Mouse (Mus musculus) spleen, postnatal 4 days (tissue): Measurements from ENCODE around the gene Trappc2l.
A peak's percentile ranks its signal among the peaks of the same experiment; 100 is the strongest.

ENCODE experiments used
- DNase-seq, 2 experiments: peaks; one replicate each; pipeline ENCODE4 v3.0.0; 2022; ENCODE audit warnings: low spot score in 2 of 2

Gene Trappc2l

DNA sequence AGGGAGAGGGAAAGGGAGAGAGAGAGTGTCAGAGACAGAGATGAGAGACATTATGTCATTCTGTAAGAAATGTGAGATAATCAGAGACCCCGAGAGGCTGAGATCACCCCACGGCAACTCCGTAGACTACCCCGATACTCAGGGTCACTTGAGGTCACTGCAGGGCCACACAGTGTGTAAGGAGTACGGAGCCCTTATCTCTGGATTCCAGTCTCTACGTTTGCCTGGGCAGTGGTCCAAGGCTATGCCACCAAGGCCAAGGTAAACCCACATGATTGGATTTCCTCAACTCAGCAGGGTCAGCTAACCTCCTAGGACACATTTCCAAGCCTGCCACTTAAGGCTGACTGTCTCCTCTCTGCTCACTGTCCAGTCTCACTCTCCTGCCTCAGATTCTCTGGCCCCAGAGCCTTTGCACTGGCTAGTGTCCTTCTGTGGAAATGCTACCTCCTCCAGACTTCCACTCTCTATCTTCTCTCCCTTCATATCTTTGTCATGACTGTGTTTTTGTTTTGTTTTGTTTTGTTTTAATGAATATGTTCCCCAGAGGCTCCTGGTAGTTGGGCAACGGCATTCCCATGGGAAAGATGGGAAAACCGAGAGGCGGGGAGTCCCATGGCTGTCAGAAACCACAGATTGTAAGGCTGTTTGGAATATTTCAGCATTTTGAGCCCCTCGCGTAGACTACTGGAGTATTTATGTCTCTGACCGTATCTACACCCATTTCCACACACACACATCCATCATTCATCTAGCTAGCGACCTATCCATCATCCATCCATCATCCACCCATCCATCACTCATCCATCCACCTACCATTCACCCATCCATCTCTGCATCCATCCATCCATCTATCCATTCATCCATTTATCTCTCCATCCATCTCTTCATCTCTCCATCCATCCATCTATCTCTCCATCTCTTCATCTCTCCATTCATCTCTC is 44.9 kb downstream of the Trappc2l start:
- peak in 1 of 2 experiments; percentile 59 for DNase-seq

DNA sequence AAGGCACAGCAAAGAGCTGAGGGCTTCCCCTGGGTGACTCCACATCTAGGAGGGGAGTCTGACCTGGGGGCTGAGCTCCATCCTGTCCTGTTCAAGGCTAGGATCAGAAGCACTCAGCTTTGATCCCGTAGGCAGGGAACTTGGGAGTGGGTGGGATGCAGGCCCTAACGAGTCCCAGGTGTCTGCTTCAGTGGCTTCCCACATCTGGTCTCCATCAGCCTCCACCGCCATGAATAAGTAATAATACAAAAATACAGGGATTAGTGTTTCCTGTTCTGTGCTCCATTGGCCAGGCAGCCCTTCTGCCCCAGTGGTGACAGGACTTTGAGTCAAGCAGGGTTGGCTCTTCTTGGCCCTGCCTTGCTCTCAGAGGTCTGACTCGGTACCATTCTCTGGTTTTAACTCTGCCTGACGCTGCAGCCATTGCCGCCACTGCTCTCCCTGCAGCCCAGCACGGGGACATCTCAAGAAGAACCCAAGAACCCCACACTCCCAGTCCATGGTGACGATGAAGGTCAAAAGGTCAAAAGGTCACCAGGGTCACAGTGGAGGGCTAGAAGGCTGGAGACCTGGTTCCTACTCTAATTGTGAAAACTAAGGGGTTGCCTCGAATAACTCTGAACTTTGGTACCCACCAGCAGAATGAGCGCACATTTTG is 46.8 kb downstream of the Trappc2l start:
- no peak for DNase-seq

DNA sequence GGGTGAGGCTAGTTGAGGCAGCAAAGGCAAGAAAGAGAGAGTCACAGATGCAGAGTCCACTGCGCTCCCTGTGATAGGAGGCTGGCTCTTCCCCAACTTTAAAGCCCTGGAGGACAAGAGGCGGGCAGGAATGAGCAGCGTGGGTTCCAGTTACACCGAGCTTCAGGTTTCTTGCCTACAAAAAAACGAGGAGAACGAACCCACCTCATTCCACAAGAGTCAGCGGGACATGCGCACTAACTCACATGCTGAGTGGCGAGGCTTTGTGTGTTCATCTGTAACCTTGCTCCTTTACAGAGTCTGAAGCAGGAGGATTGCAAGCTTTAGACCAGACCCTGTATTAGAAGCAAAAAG is 47.3 kb downstream of the Trappc2l start:
- no peak for DNase-seq

DNA sequence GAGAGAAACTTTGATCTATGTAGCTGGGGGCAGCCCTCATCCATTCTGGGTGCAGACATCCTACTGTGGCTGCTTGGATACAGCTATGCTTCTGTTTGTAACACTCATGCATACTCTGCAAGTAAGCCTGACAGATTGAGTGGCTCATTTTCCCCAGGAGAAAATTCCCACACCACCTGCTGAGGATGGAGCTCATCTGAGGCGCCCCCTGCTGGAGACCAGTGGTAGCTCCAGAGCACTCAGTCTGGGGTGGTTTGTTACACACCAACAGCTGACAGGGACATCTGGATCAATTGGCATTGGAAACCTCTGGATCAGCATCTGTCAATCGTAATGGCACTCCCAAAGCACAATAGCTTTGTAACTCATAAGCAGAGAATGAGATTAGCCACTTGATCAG is 48.6 kb downstream of the Trappc2l start:
- DNase-seq, result peak in 1 of 2 experiments; percentile 79

DNA sequence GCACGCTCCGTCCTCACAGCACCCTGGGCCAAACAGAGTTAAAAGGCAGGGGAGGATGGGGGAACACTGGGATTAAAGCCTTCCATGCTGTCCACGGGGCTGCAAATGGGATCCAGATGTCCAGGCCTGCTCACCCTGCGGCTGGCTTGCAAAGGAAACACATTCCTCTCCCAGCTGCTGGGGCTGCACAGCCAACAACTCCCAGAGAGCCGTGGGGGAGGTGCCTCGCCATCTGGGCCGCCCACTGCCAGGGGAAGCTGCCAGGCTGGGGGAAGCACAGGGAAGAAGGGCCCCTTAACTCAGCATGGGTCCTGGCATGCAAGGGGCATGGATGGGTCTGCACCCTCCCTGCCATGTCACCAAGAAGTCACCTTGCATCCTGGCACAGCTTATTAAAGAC is 49.7 kb downstream of the Trappc2l start:
- DNase-seq, result no peak

DNA sequence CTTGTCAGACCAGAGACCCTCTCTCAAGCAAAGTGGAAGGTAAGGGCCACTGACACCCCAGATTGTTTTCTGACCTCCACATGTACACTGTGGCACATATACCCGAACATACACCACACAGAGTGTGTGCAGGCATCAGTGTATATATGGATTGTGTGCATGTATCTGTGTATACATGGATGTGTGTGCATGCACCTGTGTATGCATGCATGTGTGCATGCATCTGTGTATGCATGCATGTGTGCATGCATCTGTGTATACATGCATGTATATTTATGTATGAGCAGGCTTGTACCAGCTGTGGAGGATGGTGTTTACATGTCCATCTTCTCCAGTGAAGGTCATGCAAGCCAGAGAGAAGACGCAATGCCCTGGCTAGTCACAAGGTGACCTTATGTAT is 50.5 kb downstream of the Trappc2l start:
- DNase-seq, result no peak

DNA sequence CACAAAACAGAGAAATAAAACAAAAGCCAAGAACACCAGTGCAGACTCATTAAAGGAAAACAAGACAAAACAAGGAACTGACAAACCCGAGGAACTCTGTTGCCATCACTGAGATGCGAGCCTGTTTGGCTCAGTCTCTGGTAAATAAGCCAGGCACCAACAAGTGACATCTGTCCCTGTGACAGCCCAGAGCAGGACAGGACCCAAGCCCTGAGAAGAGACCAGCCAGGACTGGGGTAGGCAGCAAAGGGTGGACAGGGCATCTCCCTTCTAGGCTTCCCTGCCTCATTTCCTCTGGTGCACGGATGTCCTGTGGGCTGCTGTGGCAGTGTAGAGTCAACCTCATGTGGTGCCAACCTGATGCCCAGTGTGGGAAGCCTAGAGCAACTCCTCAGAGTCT is 51.7 kb downstream of the Trappc2l start:
- DNase-seq, result no peak

DNA sequence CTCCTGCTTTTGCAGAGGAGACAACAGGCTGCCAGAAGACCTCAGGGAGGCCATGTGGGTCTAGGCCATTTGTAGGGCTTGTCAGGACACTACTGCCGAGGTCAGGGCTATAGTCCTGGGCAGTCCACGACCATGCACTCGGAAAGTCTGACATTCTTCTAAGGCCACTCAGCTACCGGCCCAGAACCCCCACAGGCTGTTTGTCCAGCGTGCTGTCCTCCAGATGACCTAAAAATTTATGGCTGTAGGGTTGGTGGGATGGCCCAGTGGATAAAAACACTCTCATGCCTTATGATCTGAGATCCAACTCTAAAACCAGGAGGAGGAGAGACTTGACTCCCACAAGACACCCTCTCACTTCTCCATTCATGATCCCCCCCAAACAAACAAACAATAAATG is 52.2 kb downstream of the Trappc2l start:
- no peak for DNase-seq

DNA sequence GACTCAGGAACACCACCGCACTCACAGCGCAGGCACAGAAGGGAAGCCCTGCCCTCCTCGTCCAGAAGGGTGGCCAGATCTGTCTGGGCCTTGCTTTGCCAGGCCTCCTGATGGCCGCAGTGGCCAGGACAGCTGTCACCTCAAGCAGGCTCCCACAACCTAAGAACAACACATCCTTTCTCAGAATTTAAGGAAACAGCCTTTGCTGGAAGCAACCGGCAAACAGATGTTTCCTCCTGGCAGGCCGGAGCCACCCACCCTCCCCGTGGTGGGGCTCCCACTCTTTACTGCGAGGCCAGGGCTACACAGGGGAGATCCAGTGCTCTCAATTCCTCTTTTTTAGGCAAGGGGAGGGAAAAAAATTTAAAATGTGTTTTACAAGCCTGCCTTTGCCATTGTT is 53.8 kb downstream of the Trappc2l start:
- DNase-seq, result no peak

DNA sequence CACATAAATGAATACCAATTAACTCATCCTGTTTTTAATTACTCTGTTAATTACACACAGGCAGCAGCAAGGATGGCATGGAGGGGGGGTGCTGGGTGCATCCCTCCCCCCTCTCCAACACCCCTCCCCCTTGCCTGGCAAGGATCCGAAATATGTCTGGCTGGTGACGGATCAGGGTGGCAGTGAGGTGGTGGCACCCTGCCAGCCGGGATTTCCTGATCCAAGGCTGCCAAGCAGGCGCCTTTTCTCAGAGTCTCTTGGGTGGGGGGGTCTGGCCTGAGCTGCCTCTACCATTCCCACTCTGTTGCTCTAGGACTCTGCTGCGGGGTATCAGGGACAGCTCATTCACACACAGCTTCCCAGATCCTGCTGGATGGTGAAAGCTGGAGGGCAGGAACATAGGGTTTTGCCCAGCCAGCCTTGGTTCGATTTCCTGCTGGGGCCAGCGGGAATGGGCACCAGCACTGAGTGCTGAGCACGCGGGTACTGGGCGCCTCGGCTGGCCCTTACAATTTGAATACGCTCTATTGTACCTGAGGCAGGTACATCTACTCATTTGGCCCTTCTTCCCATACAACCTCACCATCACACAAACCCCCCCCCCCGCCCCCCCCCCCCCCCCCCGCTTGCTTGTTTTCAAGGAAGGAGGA is 54.4 kb downstream of the Trappc2l start:
- peak in 1 of 2 experiments; percentile 47 for DNase-seq
